Mouse (Mus musculus) adrenal gland, adult 18-20 months (tissue): ENCODE measurements around the gene Polr2l. TPM values are rescaled to one million over a fixed set of nuclear protein-coding genes. Genes with fewer than 3 reads are reported as not detected.

ENCODE experiments used
- DNase-seq, 2 experiments: peaks; one replicate each; pipeline ENCODE4 v3.0.0; 2021 to 2022; ENCODE audit warnings: low spot score in 2 of 2
- total RNA-seq, 2 experiments: library from RNA; stranded (reverse); gene quantifications; 1 replicate in 1 of 2; 2 replicates in 1 of 2; pipeline ENCODE4 v1.2.3; 2021

The Polr2l gene
- total RNA-seq, 2 experiments from 2014 or later = 104 to 114 TPM

GRCm38 (mm10) chr7:141468522-141469211 lies 6.3 kb downstream of the Polr2l start:
- DNase-seq = peak; percentile 59 to 72

- no peak for DNase-seq
Observed at GRCm38 (mm10) chr7:141468164-141468521, 6.8 kb downstream of the Polr2l start.

- peak; percentile 88 to 93 for DNase-seq
Observed at GRCm38 (mm10) chr7:141467230-141468030, 7.5 kb downstream of the Polr2l start, which contains the start of gene Cd151. Gene Cd151, plus strand, starts transcription at chr7:141467392.

- DNase-seq = no peak
Observed at GRCm38 (mm10) chr7:141466607-141467148, 8.3 kb downstream of the Polr2l start.

- peak in 1 of 2 experiments; percentile 9 for DNase-seq
Observed at GRCm38 (mm10) chr7:141466045-141466394, 8.9 kb downstream of the Polr2l start.

GRCm38 (mm10) chr7:141465388-141466044 lies 9.4 kb downstream of the Polr2l start:
- peak in 1 of 2 experiments; percentile 4 for DNase-seq

- peak; percentile 2 to 35 for DNase-seq
Observed at GRCm38 (mm10) chr7:141464603-141465201, 10.2 kb downstream of the Polr2l start.

GRCm38 (mm10) chr7:141463824-141464602 lies 10.9 kb downstream of the Polr2l start:
- DNase-seq = peak; percentile 28 to 43

- DNase-seq = peak; percentile 3 to 26
Observed at GRCm38 (mm10) chr7:141462333-141462821, 12.6 kb downstream of the Polr2l start.

- DNase-seq = peak; percentile 10 to 42
Observed at GRCm38 (mm10) chr7:141461521-141462332, 13.2 kb downstream of the Polr2l start.

- peak in 1 of 2 experiments; percentile 31 for DNase-seq
Observed at GRCm38 (mm10) chr7:141460391-141461113, 14.4 kb downstream of the Polr2l start, which contains the start of gene Cracr2b. Gene Cracr2b, plus strand, starts transcription at chr7:141461094.

- no peak for DNase-seq
Observed at GRCm38 (mm10) chr7:141460001-141460390, 14.9 kb downstream of the Polr2l start.

GRCm38 (mm10) chr7:141459301-141459711 lies 15.6 kb downstream of the Polr2l start:
- peak in 1 of 2 experiments; percentile 32 for DNase-seq

GRCm38 (mm10) chr7:141458661-141459060 lies 16.3 kb downstream of the Polr2l start:
- DNase-seq = peak in 1 of 2 experiments; percentile 26

GRCm38 (mm10) chr7:141457986-141458660 lies 16.8 kb downstream of the Polr2l start:
- DNase-seq = peak; percentile 61 to 69

GRCm38 (mm10) chr7:141457236-141457635 lies 17.7 kb downstream of the Polr2l start:
- no peak for DNase-seq

GRCm38 (mm10) chr7:141456739-141457138 lies 18.2 kb downstream of the Polr2l start:
- no peak for DNase-seq
